Mouse (Mus musculus) embryonic facial prominence, embryonic 11.5 days (tissue): Measurements from ENCODE around the gene Tmem191c. TPM values are rescaled to one million over a fixed set of nuclear protein-coding genes. Genes with fewer than 3 reads are reported as not detected.

ENCODE experiments used
- ATAC-seq: fragments of 200-750 bp; cut with Nextera tagmentation; replicated peaks from 2 replicates; pipeline ENCODE4 v1.8.0; 2017; ENCODE audit warnings: low read depth; ENCODE audit not compliant: insufficient number of reproducible peaks, low FRiP score, low TSS enrichment
- DNase-seq: peaks from one replicate; pipeline ENCODE4 v3.0.0-alpha.2; 2015; ENCODE audit warnings: low spot score
- H3K27ac ChIP-seq: fragments of 300-500 bp; sonication (generic); replicated peaks from 2 replicates; pipeline ENCODE4 v1.5.1; 2014; ENCODE audit warnings: mild to moderate bottlenecking, low read depth, low read length, control low read depth
- H3K27me3 ChIP-seq: fragments of 300-500 bp; sonication (generic); 2 replicates; pipeline ENCODE4 v1.6.1; 2014; ENCODE audit warnings: mild to moderate bottlenecking, low read length, moderate library complexity, mixed read lengths; ENCODE audit not compliant: control insufficient read depth, insufficient read depth
- H3K36me3 ChIP-seq: fragments of 300-500 bp; sonication (generic); replicated peaks from 2 replicates; pipeline ENCODE4 v1.6.1; 2014; ENCODE audit warnings: low read depth, mild to moderate bottlenecking, low read length, moderate library complexity, mixed read lengths; ENCODE audit not compliant: control insufficient read depth, insufficient read depth
- H3K4me1 ChIP-seq: fragments of 300-500 bp; sonication (generic); 2 replicates; pipeline ENCODE4 v1.6.1; 2014; ENCODE audit warnings: low read length, mixed read lengths; ENCODE audit not compliant: control insufficient read depth, insufficient read depth
- H3K4me2 ChIP-seq: fragments of 300-500 bp; sonication (generic); 2 replicates; pipeline ENCODE4 v1.6.1; 2014; ENCODE audit warnings: low read depth, mild to moderate bottlenecking, control low read depth, low read length, moderate library complexity
- H3K4me3 ChIP-seq: fragments of 300-500 bp; sonication (generic); 2 replicates; pipeline ENCODE4 v1.5.1; 2014; ENCODE audit warnings: low read depth, low read length, control low read depth
- H3K9ac ChIP-seq: fragments of 300-500 bp; sonication (generic); replicated peaks from 2 replicates; pipeline ENCODE4 v1.6.1; 2014; ENCODE audit warnings: mild to moderate bottlenecking, control low read depth, low read length
- H3K9me3 ChIP-seq: fragments of 300-500 bp; sonication (generic); replicated peaks from 2 replicates; pipeline ENCODE4 v1.6.1; 2016; ENCODE audit warnings: mild to moderate bottlenecking, low read length, inconsistent platforms, mixed read lengths; ENCODE audit not compliant: control insufficient read depth
- WGBS: fragments of 180-500 bp; shearing (Covaris S2); extraction: QIAGEN DNeasy Blood & Tissue Kit; methylation state at CpG from one replicate; pipeline ENCODE4 v1.1.7; 2014; 5-methylcytosine and 5-hydroxymethylcytosine counted together
- polyA plus RNA-seq: library from polyadenylated mRNA; unstranded; fragments of >200 nt; fragmentation: Nextera tagmentation; extraction: Ambion mirVana; gene quantifications from 2 replicates; pipeline ENCODE4 v1.2.1, GENCODE M21; 2014

Gene Tmem191c
- polyA plus RNA-seq, 1 experiment from 2014 or later = 5.2 TPM

- H3K27ac ChIP-seq = no peak overlapping the region
- no peak overlapping the region for H3K9ac ChIP-seq
- H3K27me3 ChIP-seq = no peaks in the 10 kb centered on the region
- no peaks in the 10 kb centered on the region for H3K36me3 ChIP-seq
- no peaks in the 10 kb centered on the region for H3K9me3 ChIP-seq
- ATAC-seq = no peak
- no peak overlapping the region for H3K4me3 ChIP-seq
- no peaks in the 10 kb centered on the region; the same call in none of the 2 replicates for H3K4me1 ChIP-seq
- DNase-seq = no peak
- no peak overlapping the region for H3K4me2 ChIP-seq
- WGBS = 89% methylated on average over 3 of the region's 3 CpGs
Observed at GRCm38 (mm10) chr16:17237634-17238033, 38.2 kb upstream of the Tmem191c start.

GRCm38 (mm10) chr16:17239409-17239808 is 36.5 kb upstream of the Tmem191c start:
- 84% methylated on average over 2 of the region's 2 CpGs for WGBS
- no peaks in the 10 kb centered on the region; the same call in none of the 2 replicates for H3K4me1 ChIP-seq

GRCm38 (mm10) chr16:17243731-17244130 is 32.1 kb upstream of the Tmem191c start:
- Histone ChIP-seq H3K4me3 (no peak overlapping the region), H3K9me3 (no peaks in the 10 kb centered on the region), H3K27ac (no peak overlapping the region), H3K4me1 (no peaks in the 10 kb centered on the region), H3K36me3 (no peaks in the 10 kb centered on the region), H3K9ac (no peak overlapping the region), H3K4me2 (no peak overlapping the region), H3K27me3 (no peaks in the 10 kb centered on the region)
- ATAC-seq (no peak), DNase-seq (no peak)
- WGBS = 71% methylated on average over 1 of the region's 1 CpGs

More at GRCm38 (mm10) chr16:17239409-17239808, 36.5 kb upstream of the Tmem191c start:
- H3K36me3 ChIP-seq = no peaks in the 10 kb centered on the region
- no peak for DNase-seq
- ATAC-seq = no peak
- H3K27ac ChIP-seq = no peak overlapping the region
- no peaks in the 10 kb centered on the region for H3K27me3 ChIP-seq
- H3K9me3 ChIP-seq = no peaks in the 10 kb centered on the region
- no peak overlapping the region for H3K4me3 ChIP-seq
- H3K4me2 ChIP-seq = no peak overlapping the region
- no peak overlapping the region for H3K9ac ChIP-seq

GRCm38 (mm10) chr16:17244996-17245395 is 30.9 kb upstream of the Tmem191c start:
- WGBS = 83% methylated on average over 1 of the region's 1 CpGs
- no peaks in the 10 kb centered on the region for H3K9me3 ChIP-seq
- no peak overlapping the region for H3K9ac ChIP-seq
- no peaks in the 10 kb centered on the region for H3K27me3 ChIP-seq
- H3K36me3 ChIP-seq = no peaks in the 10 kb centered on the region
- H3K4me1 ChIP-seq = no peaks in the 10 kb centered on the region
- no peak for DNase-seq
- H3K4me3 ChIP-seq = no peak overlapping the region
- H3K27ac ChIP-seq = no peak overlapping the region
- ATAC-seq = no peak
- no peak overlapping the region for H3K4me2 ChIP-seq

GRCm38 (mm10) chr16:17247727-17248126 is 28.1 kb upstream of the Tmem191c start:
- Histone ChIP-seq H3K9ac (no peak overlapping the region), H3K4me1 (no peaks in the 10 kb centered on the region), H3K4me2 (no peak overlapping the region), H3K27me3 (no peaks in the 10 kb centered on the region), H3K4me3 (no peak overlapping the region), H3K27ac (no peak overlapping the region), H3K36me3 (no peaks in the 10 kb centered on the region), H3K9me3 (no peaks in the 10 kb centered on the region)
- no peak for DNase-seq
- 89% methylated on average over 4 of the region's 4 CpGs for WGBS
- ATAC-seq = no peak

DNA sequence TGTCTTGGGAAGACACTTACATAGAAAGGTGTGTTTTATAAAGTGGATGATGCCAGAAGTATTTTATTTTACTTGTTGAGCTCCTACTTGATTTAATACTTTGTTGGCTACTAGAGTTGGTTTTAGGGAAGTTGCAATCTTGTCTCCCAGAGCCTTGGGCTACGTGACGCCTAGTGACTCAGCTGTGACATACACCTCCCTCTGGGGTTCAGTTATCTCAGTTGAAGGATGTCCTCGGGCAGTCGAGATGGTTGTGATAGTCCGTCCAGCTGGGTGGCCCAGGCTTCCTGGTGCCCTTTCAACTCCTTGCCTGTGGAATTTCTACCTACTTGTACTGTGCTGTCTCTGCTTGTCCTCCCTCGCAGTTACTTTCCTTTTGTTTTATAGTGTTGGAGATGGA is 26.7 kb upstream of the Tmem191c start:
- no peak for ATAC-seq
- H3K27me3 ChIP-seq = no peaks in the 10 kb centered on the region
- no peak overlapping the region for H3K4me2 ChIP-seq
- H3K9ac ChIP-seq = no peak overlapping the region
- H3K27ac ChIP-seq = no peak overlapping the region
- H3K4me3 ChIP-seq = no peak overlapping the region
- 65% methylated on average over 6 of the region's 6 CpGs for WGBS
- H3K9me3 ChIP-seq = no peaks in the 10 kb centered on the region
- no peaks in the 10 kb centered on the region; the same call in 1 of the 2 replicates for H3K4me1 ChIP-seq
- DNase-seq = no peak
- no peaks in the 10 kb centered on the region for H3K36me3 ChIP-seq

DNA sequence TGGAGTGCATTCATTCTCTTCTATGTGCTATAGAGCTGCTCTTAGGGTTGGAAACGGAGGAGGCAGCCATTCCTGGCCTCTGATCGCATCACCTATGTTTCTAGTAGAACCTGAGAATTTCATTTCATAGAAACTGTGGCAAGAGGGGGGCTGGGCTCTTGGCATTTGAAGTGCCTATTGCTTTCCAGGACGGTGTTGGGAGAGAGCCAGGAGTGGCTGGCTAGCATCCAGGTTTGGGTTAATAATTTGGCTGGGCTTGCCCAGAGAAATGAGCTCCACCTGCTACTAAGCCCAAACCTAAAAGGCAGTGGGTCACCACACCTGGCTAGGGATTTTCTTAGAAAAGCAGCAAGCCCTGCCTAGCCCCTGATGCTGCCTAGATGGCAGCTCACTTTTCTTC is 24.3 kb upstream of the Tmem191c start:
- Histone ChIP-seq H3K36me3 (no peaks in the 10 kb centered on the region; the same call in 1 of the 2 replicates), H3K4me2 (no peak overlapping the region), H3K27me3 (no peaks in the 10 kb centered on the region), H3K9ac (no peak overlapping the region), H3K9me3 (no peaks in the 10 kb centered on the region), H3K4me1 (no peaks in the 10 kb centered on the region; the same call in 1 of the 2 replicates), H3K4me3 (no peak overlapping the region), H3K27ac (no peak overlapping the region)
- WGBS = 81% methylated on average over 3 of the region's 3 CpGs
- ATAC-seq (no peak), DNase-seq (no peak)

GRCm38 (mm10) chr16:17252086-17252726 is 23.7 kb upstream of the Tmem191c start:
- Histone ChIP-seq H3K27me3 (no peaks in the 10 kb centered on the region), H3K9me3 (no peaks in the 10 kb centered on the region), H3K36me3 (no peaks in the 10 kb centered on the region; the same call in 1 of the 2 replicates), H3K9ac (no peak overlapping the region), H3K27ac (no peak overlapping the region), H3K4me1 (no peaks in the 10 kb centered on the region; the same call in 1 of the 2 replicates), H3K4me2 (no peak overlapping the region), H3K4me3 (no peak overlapping the region)
- WGBS = 68% methylated on average over 3 of the region's 3 CpGs
- DNase-seq (no peak), ATAC-seq (no peak)
